Mouse (Mus musculus): ENCODE data around the gene Lss. TPM values are rescaled to one million over a fixed set of nuclear protein-coding genes. Genes with fewer than 3 reads are reported as not detected.

The Lss gene
- polyA plus RNA-seq, 1 experiment, result 32.8 TPM

DNA sequence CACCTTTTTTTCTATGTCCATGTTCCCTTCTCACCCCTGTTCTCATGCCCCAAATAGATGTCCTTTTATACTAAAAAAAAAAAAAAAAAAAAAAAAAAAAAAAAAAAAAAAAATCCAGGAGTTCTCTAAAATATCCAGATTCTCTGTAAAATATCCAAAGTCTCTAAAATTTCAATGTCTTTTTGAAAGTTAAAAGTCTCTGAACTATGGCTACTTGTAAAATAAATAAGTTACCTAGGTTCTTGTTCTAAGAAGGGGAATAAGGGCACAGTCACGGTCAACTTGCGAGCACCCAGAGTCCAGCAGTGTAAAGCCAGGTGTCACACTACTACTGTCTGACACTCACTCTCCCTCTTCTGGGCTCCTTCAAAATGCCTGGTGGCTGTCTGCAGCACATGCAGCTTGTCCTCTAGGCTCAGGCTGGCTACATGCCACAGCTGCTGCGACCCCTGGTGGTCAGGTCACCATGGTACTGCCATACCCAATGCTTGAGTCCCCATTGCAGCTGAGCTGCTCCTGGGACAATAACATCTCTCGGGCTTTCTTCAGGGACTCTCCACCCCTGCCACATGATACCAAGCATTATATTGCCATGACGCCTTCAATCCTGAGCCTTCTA lies 18.3 kb upstream of the Lss start:
- Histone ChIP-seq H3K4me1 (ENCODE audit: control insufficient read depth, insufficient read depth, low read length) (no peaks in the 10 kb centered on the region), H3K27ac (ENCODE audit: insufficient read depth, low read length) (no peak overlapping the region), H3K4me3 (ENCODE audit: insufficient read depth, low read length) (no peak overlapping the region)
- TF ChIP-seq CTCF (IDR thresholded peaks at IDR 0.05; ENCODE audit: borderline replicate concordance, insufficient read depth, low read length) (peak; percentile 87), POLR2A (IDR thresholded peaks at IDR 0.05; ENCODE audit: low read depth, low read length) (no peak)

DNA sequence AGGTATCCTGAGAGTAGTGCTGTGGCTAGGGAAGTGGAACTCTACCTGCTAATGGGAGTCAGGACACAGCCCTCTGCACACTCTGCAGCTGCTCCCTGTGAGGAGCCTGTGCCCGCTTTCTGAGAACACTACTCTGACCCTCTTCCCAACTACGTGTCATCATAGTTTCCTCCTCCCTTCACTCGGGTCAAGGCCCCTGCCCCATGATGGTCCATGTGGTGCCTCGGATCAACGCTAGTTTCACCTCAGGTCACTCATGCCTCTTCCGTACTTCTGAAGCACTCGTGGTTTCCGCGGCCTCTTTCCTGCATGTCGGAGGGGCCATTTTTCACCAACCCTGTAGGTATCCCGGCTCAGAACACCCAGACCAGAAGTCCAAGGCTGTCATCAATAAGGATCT lies 466 bp upstream of the Lss start:
- H3K4me1 ChIP-seq (ENCODE audit: control insufficient read depth, insufficient read depth, low read length), result no peaks in the 10 kb centered on the region
- H3K4me3 ChIP-seq (ENCODE audit: insufficient read depth, low read length), result peak overlapping the region; percentile 68
- TF ChIP-seq CTCF (IDR thresholded peaks at IDR 0.05; ENCODE audit: borderline replicate concordance, insufficient read depth, low read length) (no peak), POLR2A (IDR thresholded peaks at IDR 0.05; ENCODE audit: low read depth, low read length) (no peak)
- H3K27ac ChIP-seq (ENCODE audit: insufficient read depth, low read length), result no peak overlapping the region

DNA sequence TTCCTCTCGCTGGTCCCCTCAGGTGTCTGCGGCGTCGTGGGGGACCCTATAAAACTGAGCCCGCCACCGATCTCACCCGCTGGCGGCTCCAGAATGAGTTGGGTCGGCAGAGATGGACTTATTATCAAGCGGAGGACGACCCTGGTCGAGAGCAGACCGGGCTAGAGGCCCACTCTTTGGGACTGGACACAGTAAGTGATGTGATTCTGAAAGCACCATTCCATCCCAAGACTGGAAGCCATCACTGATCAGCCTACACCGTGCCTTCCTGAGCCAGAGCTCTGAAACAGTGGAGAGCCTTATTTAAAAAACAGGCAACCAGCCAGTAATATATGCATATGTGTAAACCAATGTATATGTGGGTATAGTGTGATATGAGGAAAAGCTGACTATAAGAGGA lies 440 bp downstream of the Lss start:
- no peaks in the 10 kb centered on the region for H3K4me1 ChIP-seq (ENCODE audit: control insufficient read depth, insufficient read depth, low read length)
- peak overlapping the region; percentile 66 for H3K4me3 ChIP-seq (ENCODE audit: insufficient read depth, low read length)
- no peak overlapping the region for H3K27ac ChIP-seq (ENCODE audit: insufficient read depth, low read length)
- TF ChIP-seq CTCF (IDR thresholded peaks at IDR 0.05; ENCODE audit: borderline replicate concordance, insufficient read depth, low read length) (no peak), POLR2A (IDR thresholded peaks at IDR 0.05; ENCODE audit: low read depth, low read length) (no peak)

DNA sequence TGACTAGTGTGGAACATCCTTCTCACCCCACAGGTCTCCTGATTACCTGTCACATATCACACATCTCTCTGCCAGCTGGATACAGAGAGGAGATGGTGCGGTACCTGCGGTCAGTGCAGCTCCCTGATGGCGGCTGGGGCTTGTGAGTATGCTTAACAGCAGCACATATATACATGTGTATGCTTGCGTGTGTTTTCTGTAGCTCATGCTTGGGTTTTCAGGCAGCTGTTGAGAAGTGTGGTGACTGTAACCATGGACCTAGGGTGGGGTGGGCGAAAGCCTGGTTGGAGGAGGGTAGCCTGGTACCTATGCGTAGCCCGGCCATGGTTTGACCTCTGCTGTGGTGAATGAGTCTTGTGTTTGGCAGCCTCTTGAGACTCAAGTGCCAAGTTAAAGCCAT lies 4.1 kb downstream of the Lss start:
- 0 out of 2 replicates have a peak, but pooled peaks cover 3% of the 10 kb centered on the region for H3K4me1 ChIP-seq (ENCODE audit: control insufficient read depth, insufficient read depth, low read length)
- H3K4me3 ChIP-seq (ENCODE audit: insufficient read depth, low read length), result no peak overlapping the region
- no peak for TF ChIP-seq CTCF (IDR thresholded peaks at IDR 0.05; ENCODE audit: borderline replicate concordance, insufficient read depth, low read length)
- TF ChIP-seq POLR2A (IDR thresholded peaks at IDR 0.05; ENCODE audit: low read depth, low read length), result no peak
- H3K27ac ChIP-seq (ENCODE audit: insufficient read depth, low read length), result no peak overlapping the region

DNA sequence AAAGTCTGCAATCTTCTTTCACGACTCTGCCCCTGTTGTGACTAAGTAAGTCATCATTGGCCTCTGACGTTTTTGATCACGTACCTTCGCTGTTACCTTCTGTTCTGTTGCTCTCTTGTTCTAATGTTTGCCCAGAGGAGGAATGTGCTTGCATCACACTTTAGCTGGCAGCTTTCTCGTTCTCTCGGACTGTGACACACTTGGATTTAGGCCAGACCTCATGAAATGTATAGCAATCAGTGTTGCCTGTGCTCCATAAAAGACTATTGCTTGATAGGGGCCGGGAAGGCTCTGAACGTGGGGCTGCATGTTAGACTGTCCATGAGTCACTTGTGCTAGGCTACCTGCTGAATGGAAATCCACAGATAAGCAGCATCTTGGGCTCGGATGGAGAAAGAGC lies 6.2 kb downstream of the Lss start:
- H3K4me1 ChIP-seq (ENCODE audit: control insufficient read depth, insufficient read depth, low read length), result 0 out of 2 replicates have a peak, but pooled peaks cover 3% of the 10 kb centered on the region
- no peak overlapping the region for H3K27ac ChIP-seq (ENCODE audit: insufficient read depth, low read length)
- no peak for TF ChIP-seq POLR2A (IDR thresholded peaks at IDR 0.05; ENCODE audit: low read depth, low read length)
- H3K4me3 ChIP-seq (ENCODE audit: insufficient read depth, low read length), result no peak overlapping the region

DNA sequence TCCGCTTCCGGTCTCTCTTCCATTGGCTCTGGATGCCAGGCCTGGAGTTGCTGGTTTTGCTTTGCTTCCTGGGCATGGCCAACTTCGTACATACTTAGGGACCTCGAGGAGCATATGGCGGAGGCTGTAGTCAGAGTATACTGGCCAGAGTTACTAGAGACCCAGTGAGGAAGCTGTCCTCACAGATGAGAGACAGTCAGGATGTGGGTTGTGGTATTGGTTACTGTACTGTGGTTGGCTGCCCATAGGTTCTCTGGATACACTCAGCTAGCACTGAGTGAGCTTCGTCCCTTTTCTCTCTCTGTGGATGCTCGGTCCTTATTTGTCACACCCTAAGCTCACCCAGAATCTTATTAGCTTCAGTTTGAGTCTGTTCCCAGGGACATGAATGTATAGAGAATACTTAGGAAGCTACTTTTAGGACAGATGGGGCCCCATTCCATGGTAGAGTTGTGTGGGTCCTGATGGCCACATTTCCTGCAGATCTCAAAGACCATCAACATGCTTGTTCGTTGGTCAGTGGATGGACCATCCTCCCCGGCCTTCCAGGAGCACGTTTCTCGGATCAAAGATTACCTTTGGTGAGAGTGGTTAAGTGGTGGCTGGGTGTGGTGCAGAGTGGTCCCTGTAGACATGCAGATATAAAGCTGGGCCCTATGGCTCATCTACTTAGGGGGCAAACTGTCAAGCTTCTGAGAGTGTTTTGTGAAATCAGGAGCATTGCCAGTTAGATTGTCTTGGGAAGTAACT lies 10.1 kb downstream of the Lss start:
- H3K4me3 ChIP-seq (ENCODE audit: insufficient read depth, low read length), result no peak overlapping the region
- H3K4me1 ChIP-seq (ENCODE audit: control insufficient read depth, insufficient read depth, low read length), result 0 out of 2 replicates have a peak, but pooled peaks cover 3% of the 10 kb centered on the region
- H3K27ac ChIP-seq (ENCODE audit: insufficient read depth, low read length), result no peak overlapping the region
- TF ChIP-seq CTCF (IDR thresholded peaks at IDR 0.05; ENCODE audit: borderline replicate concordance, insufficient read depth, low read length), result no peak
- TF ChIP-seq POLR2A (IDR thresholded peaks at IDR 0.05; ENCODE audit: low read depth, low read length), result no peak

DNA sequence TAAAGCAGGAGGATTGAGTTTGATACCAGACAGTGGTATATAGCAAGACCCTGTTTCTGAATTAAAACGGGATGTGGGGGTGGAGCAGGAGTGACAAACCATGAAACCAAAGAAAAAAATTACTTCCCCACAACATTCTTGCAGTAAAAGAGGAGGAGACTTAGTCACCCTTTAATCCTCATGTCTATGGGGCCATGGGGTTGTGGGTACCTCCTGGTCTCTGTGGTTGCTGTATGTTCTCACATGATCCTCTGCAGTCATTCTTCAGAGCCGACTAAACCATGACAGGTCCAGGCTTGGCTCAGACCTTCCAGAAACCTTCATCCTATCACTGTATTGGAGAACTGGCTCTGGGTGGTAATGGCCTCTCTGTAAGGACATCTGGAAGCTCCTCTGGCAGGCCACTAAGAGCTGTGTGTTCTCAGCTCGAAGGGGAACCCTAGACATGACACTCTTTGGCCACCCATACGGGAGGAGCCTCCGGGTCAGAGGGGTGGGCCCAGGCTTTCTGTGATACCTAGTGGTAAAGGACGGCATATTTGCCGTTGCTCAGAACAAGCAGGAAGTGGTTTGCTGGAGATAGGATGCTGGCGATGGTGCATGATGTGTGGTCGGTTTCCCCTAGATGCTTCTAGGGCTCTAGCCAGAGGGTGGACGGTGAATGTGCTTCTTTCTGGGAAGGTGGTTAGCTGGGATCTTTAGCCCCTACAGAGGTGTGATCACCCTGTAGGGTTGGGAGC lies 11.4 kb downstream of the Lss start:
- TF ChIP-seq POLR2A (IDR thresholded peaks at IDR 0.05; ENCODE audit: low read depth, low read length), result no peak
- no peak for TF ChIP-seq CTCF (IDR thresholded peaks at IDR 0.05; ENCODE audit: borderline replicate concordance, insufficient read depth, low read length)
- Histone ChIP-seq H3K4me1 (ENCODE audit: control insufficient read depth, insufficient read depth, low read length) (no peaks in the 10 kb centered on the region), H3K4me3 (ENCODE audit: insufficient read depth, low read length) (no peak overlapping the region), H3K27ac (ENCODE audit: insufficient read depth, low read length) (0 out of 2 replicates have a peak overlapping the region, but pooled peaks have one; percentile 2)

DNA sequence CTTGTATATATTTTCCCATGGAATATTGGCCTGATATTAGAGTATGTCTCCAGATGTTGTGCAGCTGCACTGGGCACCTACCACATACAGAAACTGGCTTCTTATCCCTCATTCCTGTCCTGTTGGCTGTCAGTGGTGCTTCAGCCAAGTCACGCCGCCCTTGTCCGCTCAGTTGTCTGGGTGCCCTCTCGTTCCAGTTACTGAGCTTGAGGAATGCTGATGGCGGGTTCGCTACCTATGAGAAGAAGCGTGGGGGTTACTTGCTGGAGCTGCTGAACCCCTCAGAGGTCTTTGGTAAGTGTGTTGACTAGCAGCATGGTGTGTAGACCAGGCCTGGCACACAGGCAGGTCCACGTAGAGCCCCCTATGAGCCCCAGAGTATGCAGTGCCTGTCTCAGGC lies 15.2 kb downstream of the Lss start:
- Histone ChIP-seq H3K4me1 (ENCODE audit: control insufficient read depth, insufficient read depth, low read length) (no peaks in the 10 kb centered on the region), H3K27ac (ENCODE audit: insufficient read depth, low read length) (no peak overlapping the region), H3K4me3 (ENCODE audit: insufficient read depth, low read length) (no peak overlapping the region)
- TF ChIP-seq CTCF (IDR thresholded peaks at IDR 0.05; ENCODE audit: borderline replicate concordance, insufficient read depth, low read length), result no peak

DNA sequence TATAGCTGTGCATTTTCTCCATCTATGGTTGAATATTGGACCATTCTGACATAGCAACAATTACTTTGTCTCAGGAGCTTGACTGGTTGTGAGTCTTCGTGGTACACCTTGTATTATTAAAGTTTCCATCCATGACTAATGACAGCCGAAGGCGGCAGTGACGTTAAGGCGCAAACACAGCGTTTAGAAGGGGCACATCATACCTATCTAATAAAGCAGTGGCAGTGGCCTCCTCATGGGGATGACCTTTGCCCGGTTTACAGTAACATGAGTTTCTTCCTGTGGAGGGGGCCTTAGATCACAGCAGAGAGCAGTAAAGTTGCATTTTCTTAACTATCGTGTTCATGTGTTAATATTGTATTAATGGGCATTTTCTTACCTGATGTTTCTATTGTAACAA lies 16.8 kb downstream of the Lss start:
- no peak overlapping the region for H3K4me3 ChIP-seq (ENCODE audit: insufficient read depth, low read length)
- TF ChIP-seq POLR2A (IDR thresholded peaks at IDR 0.05; ENCODE audit: low read depth, low read length), result no peak
- no peak for TF ChIP-seq CTCF (IDR thresholded peaks at IDR 0.05; ENCODE audit: borderline replicate concordance, insufficient read depth, low read length)
- H3K27ac ChIP-seq (ENCODE audit: insufficient read depth, low read length), result no peak overlapping the region
- no peaks in the 10 kb centered on the region for H3K4me1 ChIP-seq (ENCODE audit: control insufficient read depth, insufficient read depth, low read length)

DNA sequence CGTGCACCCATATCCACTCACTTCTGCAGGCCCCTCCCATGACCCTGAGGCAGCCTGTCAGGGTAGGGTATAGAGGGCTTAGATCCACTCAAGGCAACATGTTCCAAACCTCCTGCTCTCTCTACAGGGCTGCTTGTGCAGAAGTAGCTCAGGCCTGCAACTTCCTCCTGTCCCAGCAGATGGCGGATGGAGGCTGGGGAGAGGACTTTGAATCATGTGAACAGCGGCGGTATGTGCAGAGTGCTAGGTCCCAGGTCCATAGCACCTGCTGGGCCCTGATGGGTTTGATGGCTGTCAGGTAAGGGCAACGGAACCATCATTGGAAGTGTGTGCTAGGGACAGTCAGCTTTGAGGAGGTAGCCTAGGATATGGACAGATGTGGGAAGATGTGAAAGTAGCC lies 19.1 kb downstream of the Lss start:
- no peak for TF ChIP-seq POLR2A (IDR thresholded peaks at IDR 0.05; ENCODE audit: low read depth, low read length)
- peak; percentile 35; the same call in 1 of the 2 replicates for TF ChIP-seq CTCF (IDR thresholded peaks at IDR 0.05; ENCODE audit: borderline replicate concordance, insufficient read depth, low read length)
- Histone ChIP-seq H3K4me1 (ENCODE audit: control insufficient read depth, insufficient read depth, low read length) (no peaks in the 10 kb centered on the region), H3K27ac (ENCODE audit: insufficient read depth, low read length) (no peak overlapping the region), H3K4me3 (ENCODE audit: insufficient read depth, low read length) (no peak overlapping the region)
